Mouse (Mus musculus) ovary, adult 10 weeks (tissue): Measurements from ENCODE around the gene Pabpc1l. TPM values are rescaled to one million over a fixed set of nuclear protein-coding genes. Genes with fewer than 3 reads are reported as not detected.

Source experiments
- polyA plus RNA-seq: library from polyadenylated mRNA; stranded (reverse); fragments of 350-450 nt; fragmentation: Illumina TruSeq; extraction: RNeasy Lipid Tissue Mini Kit (QIAGEN cat#74804); gene quantifications from one replicate; pipeline ENCODE4 v1.2.3, GENCODE M21; 2014

The Pabpc1l gene
- polyA plus RNA-seq: 1.0 TPM

DNA sequence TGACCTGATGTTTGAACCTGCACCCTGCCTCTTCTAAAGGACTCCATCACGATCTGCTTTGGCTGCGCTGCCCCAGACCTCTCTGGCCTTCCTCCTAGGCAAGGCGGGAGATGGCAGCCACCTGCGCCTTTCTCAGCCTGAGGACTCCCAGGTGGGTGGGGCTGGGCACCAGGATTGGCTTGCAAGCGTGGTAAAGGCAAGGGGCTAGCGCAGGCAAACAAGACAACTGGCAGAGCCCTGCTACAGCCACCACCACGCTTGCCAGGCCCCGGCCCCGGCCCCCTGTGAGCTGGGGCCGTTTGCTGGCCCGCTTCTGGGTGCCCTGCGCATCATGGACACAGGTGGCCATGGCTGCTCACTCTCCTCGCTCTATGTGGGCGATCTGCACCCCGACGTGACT lies at the start of gene Pabpc1l:
TSS of gene Pabpc1l (plus strand) at position 301 of the 400 bp plus-strand sequence.

DNA sequence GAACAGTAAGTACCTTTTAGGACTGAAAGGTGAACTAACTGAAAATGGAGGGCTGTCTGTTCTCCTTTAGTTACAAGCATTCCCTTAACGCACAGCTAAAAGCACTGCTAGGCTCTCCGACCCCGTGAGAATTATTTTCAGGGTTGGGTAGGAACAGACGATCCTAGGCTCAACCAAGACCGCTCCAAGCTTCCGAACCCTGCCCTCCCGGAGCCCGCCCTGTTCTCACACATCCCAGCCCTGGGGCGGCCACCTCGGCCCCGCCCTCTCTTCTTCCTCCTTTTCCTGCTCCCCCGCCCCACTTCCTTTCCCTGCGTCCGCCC lies 30.6 kb upstream of the Pabpc1l start, which contains the start of gene Ywhab:
TSS of gene Ywhab (plus strand) at position 307 of the 323 bp plus-strand sequence.

DNA sequence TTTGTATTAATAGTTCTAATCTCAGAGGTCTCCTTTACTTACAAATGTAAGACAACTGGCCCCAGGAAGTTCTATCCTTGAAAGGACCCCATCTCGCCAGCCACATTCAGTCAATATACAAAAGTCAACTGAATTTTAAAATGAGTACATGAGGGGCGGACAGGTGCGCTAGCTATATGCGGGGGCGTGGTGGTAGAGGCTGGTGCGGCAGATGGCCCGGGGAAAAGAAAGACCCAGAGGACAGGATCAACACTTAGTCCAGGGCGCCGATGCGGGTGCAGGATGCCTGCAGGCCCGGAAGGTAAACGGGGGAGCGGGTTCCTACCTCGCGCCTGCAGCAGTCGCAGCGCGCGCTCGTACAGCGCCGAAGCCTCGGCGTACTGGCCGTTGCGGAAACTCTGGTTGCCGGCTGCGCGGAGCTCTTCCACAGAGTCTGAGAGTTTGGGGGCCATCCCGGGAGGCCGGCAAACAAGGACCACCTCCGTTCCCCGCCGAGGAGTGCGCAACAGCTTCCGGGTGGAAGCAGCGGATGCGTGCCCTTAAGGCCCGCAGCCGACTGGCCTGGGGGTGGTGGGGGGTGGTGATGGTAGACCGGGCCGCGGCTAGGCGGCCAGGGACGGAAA lies 45.0 kb downstream of the Pabpc1l start, which contains the start of gene Stk4:
TSS of gene Stk4 (plus strand) at position 181 of the 623 bp plus-strand sequence.

DNA sequence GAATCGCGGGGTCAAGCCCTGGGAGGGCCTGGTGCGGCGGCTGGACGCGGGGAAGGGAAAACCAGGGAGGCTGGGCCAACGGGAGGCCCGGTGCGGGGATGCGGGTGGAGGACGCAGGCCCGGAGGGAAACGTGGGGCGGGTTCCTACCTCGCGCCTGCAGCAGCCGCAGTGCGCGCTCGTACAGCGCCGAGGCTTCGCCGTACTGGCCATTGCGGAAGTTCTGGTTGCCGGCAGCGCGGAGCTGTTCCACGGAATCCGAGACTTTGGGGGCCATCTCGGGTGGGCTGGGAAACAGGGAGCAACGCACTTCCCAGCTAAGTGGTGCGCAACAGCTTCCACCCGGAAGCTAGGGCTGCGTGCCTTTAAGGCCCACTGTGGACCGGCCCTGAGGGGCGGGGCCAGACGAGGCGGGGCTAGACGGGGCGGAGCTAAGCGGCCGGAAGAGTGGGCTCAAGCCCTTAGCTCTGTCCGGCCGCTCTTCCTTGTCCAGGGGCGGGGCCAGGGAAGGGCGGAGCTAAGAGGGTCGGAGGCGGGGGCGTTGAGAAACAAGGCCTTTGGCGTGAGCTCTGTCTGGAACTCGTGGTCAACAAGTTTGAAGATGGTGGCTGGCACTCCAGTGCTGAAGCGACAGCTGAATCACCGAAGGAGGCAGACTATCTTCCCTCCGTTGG lies 45.7 kb downstream of the Pabpc1l start, which contains the start of gene Tomm34:
TSS of gene Tomm34 (minus strand) at position 405 of the 672 bp plus-strand sequence.

Other genes starting within 250 kb of the Pabpc1l start
- 2.1 TPM for gene Ccn5, start 204.6 kb upstream of the Pabpc1l start, polyA plus RNA-seq
- gene Kcnk15, start 171.8 kb upstream of the Pabpc1l start, polyA plus RNA-seq: not detected
- gene Rims4, start 106.8 kb upstream of the Pabpc1l start, polyA plus RNA-seq: 5.6 TPM
- gene Ywhab, start 30.5 kb upstream of the Pabpc1l start, polyA plus RNA-seq: 304 TPM
- 104 TPM for gene Stk4, start 44.9 kb downstream of the Pabpc1l start, polyA plus RNA-seq
- 10.4 TPM for gene Tomm34, start 45.7 kb downstream of the Pabpc1l start, polyA plus RNA-seq
- not detected for gene Kcns1, start 145.7 kb downstream of the Pabpc1l start, polyA plus RNA-seq
- not detected for gene Wfdc5, start 157.3 kb downstream of the Pabpc1l start, polyA plus RNA-seq
- not detected for gene Wfdc12, start 165.2 kb downstream of the Pabpc1l start, polyA plus RNA-seq
- not detected for gene Wfdc15a, start 174.7 kb downstream of the Pabpc1l start, polyA plus RNA-seq
- 1.3 TPM for gene Wfdc15b, start 196.2 kb downstream of the Pabpc1l start, polyA plus RNA-seq
- not detected for gene Svs2, start 213.0 kb downstream of the Pabpc1l start, polyA plus RNA-seq
- gene Svs3b, start 231.2 kb downstream of the Pabpc1l start, polyA plus RNA-seq: not detected